Mouse (Mus musculus) erythroblast, embryonic 14.5 days (primary cell): ENCODE measurements around the gene Macrod2.

ENCODE experiments used
- GATA1 ChIP-seq: IDR thresholded peaks from 2 replicates; pipeline ENCODE4 v1.6.1; 2012; ENCODE audit warnings: low read length, inconsistent platforms, mixed read lengths
- TAL1 ChIP-seq: IDR thresholded peaks from 3 replicates; pipeline ENCODE4 v1.6.1; 2012; ENCODE audit warnings: low read length, inconsistent platforms, mixed read lengths

DNA sequence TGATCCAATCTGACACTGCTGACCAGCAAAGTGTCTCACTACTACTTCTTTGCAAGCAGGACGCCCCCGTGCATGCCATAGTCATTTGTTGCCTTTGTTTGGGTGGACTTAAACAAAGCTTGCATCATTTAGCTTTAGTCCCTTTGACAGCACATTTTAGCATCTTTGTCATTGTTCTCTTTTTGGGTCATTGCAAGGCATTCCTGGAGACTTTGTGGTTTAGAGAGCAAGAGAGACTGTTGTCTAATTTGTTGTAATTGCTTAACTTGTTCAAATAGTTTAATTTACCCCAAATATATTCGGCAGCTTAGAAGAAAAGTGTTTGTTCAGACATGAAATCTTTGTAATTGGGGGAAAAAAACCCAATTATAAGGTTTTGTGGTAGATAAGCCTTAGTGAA lies 511.0 kb downstream of the Macrod2 start:
- TF ChIP-seq GATA1 (no peak), TAL1 (no peak)
